Mouse (Mus musculus): ENCODE measurements around the gene Prox1.

Gene Prox1

DNA sequence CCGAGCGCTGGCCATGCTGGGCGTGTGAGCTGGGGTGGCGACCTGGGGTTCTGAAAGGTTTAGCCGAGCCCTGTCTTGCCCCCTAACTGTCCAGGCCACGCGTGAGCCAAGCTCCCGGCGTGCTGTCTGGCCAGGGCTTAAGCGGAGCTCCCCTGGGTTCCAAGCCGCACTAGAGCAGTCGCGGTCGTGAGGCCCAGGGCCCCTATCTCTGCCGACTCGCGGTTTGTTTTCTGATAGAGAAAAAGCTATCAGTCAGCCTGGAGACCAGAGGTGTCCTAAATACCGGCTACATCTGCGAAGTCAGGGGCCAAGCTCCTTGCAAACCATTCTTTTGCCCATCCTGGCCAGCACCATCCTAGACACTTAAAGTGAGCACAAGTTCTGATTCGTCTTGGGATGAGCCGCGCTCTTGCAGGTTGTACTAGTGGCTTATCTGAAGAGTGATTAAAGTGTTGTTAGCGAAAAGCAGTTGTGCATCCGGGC lies 2.5 kb upstream of the Prox1 start:
- no peak for DNase-seq (ENCODE audit: low spot score)

DNA sequence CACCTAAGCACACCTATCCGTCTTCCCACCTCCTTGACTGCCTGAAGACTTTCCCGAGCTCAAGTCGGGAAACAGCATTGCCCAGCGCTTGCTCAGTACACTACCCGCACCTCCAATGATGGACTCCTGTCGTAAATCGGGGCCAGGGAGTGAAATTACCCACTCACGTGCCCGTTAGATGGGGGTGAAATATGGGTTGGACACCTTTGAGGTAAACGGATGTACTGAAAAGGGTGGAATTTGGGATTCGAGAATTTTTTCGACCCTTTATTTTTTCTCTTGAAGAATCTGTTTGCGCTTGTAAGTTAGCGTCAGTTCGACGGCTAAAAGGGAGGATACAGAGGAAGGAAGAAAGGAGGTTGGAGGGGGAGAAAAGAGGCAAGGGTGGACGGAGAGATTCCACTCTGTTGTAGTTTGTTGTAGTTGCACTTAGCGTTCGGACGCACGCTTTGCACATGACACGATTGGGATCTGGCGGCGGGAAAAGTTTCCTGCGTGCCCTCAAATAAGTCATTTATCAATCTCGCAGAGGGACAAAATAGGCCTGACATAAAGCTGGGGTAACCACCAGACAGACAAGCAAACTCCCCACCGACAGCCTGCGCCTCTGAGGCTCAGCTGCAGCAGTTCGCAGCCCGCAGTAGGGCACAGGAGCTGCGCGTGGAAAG lies 1.9 kb upstream of the Prox1 start:
- DNase-seq (ENCODE audit: low spot score), result no peak

DNA sequence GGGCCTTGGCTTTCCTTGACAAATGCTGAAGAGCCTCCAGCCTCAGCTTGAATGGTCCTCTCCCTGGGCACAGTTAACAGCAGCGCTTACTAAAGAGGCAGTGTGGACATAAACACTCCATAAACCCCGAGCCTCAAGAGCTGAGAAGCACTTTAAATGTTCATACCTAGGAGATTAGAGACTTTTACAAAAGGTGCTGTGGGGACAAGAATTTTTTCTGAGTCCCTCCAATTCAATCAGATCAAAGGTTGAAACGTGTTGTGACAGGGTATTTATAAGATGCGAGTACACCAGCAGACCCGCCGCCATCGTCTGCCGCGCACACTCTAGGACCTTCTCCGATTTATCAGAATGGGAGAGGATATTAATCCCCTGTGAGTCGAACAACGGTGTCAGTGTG lies 1.2 kb upstream of the Prox1 start:
- no peak for DNase-seq (ENCODE audit: low spot score)

DNA sequence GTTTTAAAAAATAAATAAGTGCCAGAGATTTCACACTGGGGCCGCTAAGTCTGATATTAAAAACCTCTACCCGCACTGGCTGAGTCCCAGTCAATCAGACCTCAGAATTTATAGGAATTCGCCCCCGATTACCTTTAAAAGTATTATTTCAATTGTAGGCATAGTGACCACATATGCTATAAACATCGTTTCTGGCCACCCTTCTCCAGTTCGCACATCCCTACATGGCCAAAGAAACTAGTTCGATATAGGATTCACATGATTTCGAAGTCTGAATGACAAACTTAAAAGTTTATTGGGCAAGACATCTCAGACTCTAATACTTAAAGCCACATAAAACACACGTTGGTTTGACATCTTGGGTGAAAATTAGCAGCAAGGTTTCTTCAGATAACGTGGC lies 827 bp upstream of the Prox1 start:
- DNase-seq (ENCODE audit: low spot score), result no peak

DNA sequence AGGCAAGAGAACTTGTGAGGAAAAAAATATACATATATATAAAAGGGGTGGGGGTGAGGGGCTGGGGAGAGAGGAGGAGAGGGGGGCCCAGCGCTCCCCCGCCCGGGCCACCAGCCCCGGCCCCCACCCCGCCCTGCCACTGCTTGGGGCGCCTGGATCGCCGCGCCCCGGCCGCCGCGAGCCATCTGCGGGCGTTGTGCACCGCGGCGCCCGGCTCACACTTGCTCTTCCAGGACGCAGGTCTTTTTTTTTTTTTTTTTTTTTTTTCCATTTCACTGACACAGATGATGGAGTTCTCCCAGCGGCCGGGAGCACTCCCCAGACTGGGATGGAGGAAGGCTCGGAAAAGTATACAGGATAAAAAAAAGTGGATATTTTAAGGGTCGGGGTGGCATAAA lies 304 bp upstream of the Prox1 start:
- no peak for DNase-seq (ENCODE audit: low spot score)

DNA sequence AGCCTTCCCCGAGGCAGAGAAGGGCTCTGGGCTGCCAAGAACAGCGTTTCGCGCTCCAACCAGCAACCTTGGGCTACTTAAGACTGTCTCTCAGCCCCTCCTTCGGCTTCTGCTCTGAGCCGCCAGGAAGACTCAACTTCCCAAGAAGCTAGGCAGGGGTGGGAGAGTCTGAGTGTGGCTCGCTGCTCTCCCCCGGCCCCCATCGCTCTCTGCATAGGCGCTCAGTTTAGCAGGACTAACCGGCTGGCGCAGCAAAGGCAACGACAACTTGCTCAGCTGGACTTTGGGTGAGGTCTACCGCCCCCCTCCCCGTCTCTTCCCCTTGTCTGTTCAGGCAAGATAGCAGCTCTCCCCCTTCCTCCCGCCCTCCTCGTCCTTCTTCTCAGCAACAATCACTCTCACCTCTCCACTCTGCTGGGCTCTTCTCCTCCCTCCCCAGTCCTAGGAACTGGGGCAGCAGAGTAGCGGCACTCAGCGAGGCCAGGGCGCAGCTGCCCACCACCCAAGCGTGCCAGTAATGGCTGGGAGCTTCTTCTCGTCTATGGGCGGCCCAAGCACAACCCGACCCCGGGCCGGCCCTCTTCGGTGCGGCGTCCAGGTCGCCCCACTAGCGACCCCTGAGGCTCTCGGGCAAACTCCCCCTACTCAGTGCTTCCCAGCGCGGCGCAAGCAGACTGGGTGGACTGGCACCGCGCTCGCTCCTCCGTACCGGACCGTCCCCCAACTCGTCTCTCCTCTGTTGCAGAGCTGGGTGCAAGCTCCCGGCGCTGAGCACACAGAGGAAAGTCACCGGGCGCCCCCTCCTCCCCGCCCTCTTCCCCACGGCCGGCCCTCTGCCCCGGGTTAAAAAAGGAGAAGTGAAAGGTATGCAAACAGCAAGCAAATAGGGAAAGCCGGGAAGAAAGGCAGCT lies 1.5 kb downstream of the Prox1 start:
- DNase-seq (ENCODE audit: low spot score), result no peak

DNA sequence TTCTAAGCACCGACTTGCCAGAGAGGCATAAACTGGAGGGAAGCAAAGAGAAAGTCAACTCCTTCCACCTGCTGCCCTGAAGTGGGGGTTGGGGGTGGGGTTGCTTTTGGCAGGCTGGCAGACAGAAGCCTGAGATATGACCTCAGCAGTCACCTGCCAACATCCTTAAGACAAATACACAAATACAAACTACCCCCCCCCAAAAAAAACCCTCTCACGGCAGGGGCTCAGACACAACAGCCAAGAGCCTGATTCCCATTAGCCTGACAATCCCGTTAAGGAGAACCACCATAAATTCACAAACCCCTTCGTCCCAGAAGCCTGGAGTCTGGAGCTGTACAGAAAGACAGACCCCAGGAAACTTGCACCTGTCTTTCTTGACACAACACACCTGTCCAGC lies 2.4 kb downstream of the Prox1 start:
- DNase-seq (ENCODE audit: low spot score), result no peak

DNA sequence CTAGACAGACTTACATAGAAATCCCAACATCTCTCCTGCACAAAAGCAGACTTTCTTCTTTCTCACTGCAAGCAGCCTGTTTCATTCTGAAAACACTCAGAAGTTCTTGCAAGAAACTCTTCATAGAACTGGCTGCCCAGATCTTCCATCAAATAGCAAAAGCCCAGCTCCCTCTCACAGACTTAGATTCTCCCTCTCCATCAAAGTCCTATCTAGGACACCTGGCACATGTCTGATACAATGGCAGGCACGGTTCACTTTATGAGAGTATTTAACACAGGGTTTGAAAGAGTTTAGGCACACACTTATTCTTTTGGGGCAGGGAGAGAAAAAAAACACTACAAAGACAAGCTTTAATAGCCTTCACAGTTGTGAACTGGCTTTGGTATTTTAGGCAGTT lies 2.9 kb downstream of the Prox1 start:
- no peak for DNase-seq (ENCODE audit: low spot score)

DNA sequence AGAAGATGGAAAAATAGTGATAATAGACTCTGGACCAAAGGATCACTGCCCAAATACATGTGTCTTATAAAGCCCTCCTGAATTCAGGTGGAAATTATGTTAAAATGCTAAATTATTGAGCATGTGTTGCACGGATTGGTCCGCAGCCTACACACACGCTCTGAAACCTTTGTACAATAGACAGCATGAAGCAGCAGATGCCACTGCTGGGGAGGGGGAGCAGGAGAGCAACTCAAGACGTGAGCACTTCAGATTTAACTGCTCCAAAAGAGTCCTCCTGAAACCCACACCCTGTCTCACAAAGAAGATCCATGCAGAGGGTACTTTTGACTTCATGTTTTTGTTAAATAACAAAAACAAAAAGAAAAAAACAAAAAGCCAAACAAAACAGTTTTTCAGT lies 5.0 kb downstream of the Prox1 start:
- no peak for DNase-seq (ENCODE audit: low spot score)

DNA sequence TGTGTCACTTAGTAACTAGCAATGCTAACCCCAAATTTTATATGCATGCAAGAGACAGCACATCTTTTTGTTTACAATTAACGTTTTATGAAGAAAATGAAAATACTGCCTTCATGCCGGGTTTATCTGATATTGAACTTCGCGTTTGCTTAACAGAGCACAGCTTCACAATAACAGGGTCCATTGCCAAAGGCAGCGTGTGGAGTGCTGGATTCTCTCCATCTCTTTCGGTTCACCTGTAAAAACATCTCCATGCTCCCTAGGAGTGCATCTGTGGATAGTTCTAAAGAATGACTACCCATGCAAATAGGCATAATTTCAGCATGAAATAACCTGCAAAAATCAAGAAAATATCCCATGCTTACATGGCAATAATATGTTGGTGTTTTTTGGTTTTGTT lies 7.0 kb downstream of the Prox1 start:
- DNase-seq (ENCODE audit: low spot score), result no peak

DNA sequence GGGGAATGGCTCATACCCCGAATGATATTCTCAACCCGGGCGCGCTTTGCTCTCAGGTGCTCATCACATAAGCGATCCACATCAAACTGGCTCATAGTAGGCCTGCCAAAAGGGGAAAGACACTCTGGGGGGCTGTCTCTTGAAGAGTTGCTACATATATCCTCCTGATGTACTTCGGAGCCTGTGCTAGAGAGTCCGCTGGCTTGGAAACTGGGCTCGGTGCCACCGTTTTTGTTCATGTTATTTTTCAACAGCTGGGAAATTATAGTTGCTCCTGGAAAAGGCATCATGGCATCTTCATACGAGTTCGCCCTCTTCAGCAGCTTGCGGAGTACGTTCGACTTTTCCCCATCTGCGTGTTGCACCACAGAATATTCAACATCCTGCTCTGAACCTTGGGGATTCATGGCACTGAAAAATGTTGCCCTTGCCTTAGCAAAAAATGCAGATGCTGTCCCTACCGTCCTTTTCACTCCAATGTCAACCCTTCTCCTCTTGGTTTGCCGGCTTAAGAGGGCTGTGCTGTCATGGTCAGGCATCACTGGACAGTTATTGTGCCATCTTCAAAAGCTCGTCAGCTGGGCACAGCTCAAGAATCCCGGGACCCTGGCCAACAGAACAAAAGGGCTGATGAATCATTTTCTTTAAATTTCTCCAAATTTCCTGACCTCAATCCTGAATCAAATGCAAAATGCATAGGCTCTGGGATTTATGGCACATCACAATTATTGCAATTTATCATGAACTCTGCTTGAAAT lies 8.6 kb downstream of the Prox1 start:
- DNase-seq (ENCODE audit: low spot score), result no peak

DNA sequence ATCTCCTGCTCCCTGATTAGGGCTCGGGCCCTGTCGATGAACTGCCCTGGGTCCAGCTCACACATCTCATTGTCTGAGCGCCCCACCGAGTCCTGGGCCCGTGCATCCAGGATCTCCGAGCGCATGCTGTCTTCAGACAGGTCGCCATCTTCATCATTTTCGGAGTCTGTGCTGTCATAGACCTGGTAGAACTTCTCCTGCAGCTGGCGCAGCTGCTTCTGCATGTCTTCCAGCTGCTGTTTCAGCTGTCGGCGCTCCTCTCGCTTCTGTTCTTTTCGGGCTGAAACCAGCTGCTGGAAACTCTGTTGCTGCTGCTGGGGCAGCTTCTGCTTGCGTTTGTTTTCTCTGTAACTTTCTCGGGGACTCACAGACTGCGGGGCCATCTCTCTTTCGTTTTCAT lies 9.2 kb downstream of the Prox1 start:
- DNase-seq (ENCODE audit: low spot score), result no peak

DNA sequence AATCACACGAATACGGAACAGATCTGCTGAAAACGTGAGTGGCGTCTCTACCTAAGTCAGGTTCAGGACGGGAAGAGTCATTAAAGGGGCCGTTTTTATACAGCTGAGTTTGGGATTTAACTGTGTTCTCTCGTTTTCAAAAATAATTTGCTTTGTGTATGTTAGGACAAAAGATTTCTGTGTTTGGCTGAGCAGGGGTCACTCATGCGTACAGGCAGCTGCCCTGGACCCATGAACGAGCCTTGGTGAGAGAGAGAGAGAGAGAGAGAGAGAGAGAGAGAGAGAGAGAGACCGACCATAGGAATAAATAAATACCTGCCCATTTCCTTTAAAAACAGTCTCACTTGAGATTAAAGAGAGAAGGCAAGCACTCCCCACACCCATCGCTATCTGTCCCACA lies 11.1 kb downstream of the Prox1 start:
- DNase-seq (ENCODE audit: low spot score), result no peak

DNA sequence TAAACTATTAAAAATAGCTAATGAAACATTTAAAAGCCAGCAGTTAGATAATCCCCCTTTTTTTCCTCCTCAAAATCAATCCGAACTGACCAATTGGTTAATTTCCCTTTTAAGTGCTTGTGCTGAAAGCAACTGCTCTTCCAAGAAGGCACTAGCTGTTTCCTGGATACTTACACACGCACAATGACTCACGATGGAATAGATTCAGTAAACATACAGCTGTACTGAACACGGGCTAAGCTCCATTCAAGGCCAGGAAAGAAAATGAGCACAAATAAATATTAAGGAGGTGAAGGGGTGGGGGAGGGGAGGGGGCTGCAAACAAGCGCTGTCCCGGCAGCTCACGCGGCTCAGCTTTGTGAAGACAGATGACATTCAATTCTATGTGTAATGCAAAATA lies 14.8 kb downstream of the Prox1 start:
- no peak for DNase-seq (ENCODE audit: low spot score)

DNA sequence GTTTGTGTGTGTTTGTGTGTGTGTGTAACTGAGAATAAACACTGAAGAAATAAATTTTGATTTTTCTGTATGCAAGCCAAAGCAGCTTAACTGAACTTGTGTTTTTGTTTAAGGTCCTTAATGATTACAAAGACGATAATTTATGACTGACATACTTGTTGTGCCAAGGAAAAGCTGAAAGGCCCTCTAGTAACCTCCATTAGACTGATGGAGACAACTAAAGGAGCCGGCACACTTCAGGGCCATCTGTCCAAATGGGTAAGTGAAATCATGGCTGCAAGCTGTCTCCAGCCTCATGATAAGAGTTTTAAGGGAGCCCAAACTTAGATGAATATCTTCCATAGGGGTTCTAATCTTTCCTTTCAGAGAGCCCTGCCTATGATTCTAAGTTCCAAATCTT lies 15.5 kb downstream of the Prox1 start:
- DNase-seq (ENCODE audit: low spot score), result no peak

DNA sequence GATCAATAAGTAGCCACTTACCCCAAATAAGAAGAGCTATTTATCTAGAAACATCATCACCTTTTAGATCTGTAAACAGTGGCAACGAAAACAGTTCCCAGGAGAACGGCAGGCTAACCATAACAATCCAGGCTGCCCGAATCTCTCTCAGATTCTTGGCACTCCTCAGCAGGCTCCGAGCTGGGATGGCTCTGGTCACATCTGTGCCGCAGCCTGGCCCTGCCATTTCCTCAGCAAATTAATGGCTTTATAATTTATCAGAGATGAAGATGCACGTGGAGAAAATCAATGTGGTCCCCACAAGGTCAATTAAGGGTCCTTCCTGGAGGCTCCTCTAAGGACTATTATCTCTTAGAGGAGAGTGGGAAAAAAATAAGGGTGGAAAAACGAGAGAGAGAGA lies 16.2 kb downstream of the Prox1 start:
- DNase-seq (ENCODE audit: low spot score), result no peak

DNA sequence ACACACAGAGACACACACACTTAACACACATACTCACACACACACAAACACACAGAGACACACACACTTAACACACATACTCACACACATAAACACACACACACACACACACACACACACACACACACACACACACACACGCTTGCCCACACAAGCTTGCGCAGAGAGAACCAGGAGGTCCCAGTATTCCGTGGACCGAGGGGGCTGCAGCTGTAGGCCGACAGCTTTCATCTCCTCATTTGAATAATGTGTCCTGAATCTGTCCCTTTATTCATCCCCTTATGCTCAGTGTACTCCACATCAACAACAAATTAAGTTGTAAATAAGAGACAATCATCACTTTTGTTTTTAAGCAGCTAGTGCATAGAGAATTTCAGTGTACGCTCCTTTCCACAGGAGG lies 17.9 kb downstream of the Prox1 start:
- DNase-seq (ENCODE audit: low spot score), result no peak

DNA sequence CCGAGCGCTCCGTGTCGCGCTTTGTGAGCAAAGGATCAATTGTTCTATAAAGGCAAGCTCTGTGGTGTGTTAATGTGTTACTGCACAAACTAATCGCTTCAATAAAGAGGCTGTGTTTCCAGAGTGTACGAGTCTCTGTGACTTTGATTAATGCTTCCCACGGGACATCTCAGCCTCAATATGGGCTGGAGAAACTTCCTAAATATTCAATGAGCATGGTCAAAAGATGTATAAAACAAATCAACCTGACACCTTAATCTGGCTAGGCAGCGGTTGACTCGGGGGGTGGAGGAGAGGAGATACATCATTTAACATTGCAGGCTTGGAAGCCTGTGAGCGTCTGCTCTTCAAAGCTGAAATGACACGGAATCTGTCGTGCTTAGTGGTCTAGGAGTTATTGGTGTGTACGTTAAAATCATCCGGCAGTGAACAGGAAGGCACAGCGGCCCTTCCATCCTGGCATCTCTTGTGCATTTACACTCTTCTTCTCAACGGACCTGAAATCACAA lies 21.2 kb downstream of the Prox1 start:
- DNase-seq (ENCODE audit: low spot score), result no peak

DNA sequence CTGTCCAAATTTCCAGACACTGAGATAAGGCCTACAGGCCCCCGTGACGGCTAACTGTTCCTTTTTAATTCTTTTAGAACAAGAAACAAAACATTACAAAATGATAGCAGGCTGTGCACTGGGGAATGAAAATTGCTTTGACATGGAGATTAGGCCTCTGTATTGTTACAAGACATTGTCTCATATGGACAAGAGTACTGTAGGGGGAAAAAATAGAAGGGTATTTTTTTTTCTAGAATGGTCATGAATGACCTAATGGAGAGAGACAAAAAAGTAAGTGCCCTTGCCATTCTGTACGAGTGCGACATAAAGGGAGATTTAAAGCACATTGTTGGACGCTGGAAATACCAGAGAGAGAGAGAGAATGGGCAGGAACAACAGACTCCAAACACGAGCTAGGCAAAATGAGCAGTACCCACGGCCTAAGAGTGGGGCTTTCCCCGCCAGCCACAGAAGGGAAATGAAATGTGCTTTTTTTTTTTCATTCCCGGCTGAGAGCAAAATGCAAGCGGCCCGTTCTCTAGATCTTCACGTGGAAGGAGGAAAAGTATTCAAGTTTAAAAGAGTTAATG lies 21.8 kb downstream of the Prox1 start:
- DNase-seq (ENCODE audit: low spot score), result no peak

DNA sequence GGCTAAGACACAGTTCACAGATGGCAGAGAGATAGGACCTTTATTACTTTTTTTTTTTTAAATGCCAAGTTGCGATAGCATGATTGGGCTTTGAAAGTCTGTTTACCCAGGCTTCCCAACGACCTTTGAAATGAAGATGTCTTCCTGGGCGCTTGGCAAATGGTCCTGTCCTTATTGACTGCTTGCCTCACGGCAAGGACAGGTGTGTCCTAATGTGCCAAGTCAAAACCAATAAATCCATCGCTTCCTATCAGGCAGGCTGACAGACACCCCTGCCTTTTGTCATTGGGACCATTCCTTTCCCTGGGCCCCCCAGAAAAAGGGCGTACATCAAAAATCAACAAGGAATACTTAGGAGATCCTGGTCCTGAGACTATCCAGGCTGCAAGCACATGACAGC lies 22.7 kb downstream of the Prox1 start:
- no peak for DNase-seq (ENCODE audit: low spot score)

DNA sequence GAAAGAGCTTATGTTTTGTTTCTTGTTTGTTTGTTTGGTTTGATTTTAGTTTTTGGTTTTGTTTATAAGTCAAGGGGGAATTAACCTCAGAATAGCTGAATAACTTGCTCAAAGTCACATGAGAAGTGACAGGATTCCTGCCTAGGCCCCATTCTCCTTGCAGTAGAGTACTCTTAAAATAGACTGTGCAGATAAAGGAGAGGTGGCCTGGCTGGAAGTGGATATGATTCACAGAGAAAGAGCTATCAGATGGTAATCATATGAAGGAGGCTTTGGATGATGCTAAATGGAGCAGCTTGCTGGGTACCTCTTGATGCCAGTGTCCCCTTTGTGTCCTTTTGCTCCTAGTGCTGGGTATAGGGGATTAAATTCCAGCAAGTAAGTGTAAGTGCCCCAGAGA lies 26.1 kb downstream of the Prox1 start:
- DNase-seq (ENCODE audit: low spot score), result no peak

DNA sequence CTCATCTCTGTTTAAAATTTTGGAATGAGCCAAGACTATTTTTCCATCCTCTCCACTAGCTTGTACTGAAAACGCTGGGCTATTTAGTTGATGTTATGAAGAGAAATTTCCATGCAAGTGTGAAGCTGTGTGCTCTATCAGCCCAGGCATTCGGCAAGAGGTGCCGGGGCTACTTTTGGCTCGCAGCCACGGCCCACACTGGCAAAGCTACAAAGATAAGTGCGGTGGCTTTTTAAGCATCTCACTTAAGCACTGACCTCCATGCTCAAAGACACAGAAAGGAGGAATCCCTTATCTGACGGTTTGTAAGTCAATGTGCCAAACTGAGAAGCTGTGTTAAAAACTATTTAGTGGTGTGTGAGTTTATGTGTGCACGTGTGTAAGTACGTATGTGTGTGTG lies 26.9 kb downstream of the Prox1 start:
- no peak for DNase-seq (ENCODE audit: low spot score)

Data from layer of hippocampus, adult 11-12 months (tissue).